Mouse (Mus musculus): ENCODE results near the gene Tex264. TPM values are rescaled to one million over a fixed set of nuclear protein-coding genes. Genes with fewer than 3 reads are reported as not detected.

The Tex264 gene
- polyA plus RNA-seq, 1 experiment from 2014 or later: 52.5 TPM

DNA sequence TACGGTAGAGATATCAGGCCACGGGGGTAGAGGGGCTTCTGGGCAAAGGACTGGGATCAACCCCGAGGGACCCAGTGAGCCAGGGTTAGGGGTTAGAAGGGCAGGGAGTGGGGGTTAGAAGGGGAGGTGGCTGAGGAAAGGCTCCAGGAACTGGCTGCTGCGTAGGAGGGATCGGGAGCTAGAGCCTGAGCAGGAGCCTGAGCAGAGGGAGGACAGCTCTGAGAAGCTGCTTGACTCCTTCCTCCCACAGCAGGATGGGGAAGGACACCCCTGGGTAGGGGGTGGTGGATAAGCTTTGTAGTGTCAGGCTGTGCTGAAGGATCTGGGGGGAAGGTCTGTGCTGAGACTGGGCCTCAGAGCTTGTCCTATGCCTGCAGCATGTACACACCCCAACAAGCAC is 28.9 kb downstream of the Tex264 start:
- Histone ChIP-seq H3K27ac (ENCODE audit: low read length) (no peak overlapping the region), H3K27me3 (ENCODE audit: control insufficient read depth, insufficient read depth, low read length) (peaks cover 36% of the 10 kb centered on the region), H3K4me1 (ENCODE audit: control insufficient read depth, insufficient read depth, low read length) (0 out of 2 replicates have a peak, but pooled peaks cover 6% of the 10 kb centered on the region), H3K9ac (ENCODE audit: low read length) (no peak overlapping the region), H3K36me3 (ENCODE audit: control insufficient read depth, insufficient read depth) (peaks cover 35% of the 10 kb centered on the region), H3K9me3 (replicated peaks; ENCODE audit: control insufficient read depth, low read length) (no peaks in the 10 kb centered on the region), H3K4me2 (ENCODE audit: low read depth, low read length) (no peak overlapping the region), H3K4me3 (ENCODE audit: low read length) (no peak overlapping the region)
- ATAC-seq (replicated peaks; ENCODE audit: extremely low read depth, insufficient read depth, low FRiP score): no peak
- WGBS: 30% methylated on average over 5 of the region's 5 CpGs

DNA sequence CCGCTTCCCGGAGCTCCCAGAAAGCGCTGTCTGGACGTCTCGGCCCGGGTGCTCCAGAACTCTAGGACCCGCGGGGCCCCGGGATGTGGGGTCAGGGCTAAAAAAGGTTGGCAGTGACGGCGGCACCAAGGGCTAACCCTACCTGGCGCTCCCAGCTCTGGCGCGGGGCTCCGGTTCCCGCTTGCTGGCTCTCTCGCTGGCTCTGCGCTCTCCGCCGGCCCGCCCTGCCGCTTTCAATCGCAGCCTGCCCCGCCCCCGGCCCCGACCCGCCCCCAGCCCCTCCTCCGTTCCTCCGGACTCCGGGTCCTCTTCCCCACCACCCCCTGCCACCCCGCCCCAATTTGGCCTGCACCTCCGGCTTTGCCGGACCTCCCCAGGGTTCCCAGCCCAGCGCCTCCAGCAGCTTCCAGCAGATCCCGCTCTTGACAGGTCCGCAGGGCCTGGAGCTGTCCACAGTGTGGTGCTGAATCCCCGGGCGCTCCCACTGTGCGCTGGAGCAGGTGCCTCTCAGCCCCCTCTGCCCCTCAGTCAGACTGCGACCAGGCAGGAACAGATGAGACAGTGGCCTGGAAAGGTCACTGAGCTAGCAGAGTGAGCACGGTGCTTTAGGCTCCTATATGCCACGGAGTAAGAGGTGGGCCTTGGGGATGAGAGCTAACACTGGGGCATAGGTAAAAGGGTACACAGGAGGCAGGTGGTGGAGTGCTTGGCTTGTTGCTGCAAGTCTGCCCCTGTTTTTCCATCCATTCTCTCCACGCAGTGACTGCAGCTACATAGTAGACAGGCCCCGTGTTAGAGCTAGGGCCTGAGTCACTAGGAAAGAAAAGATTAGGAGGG is 29.6 kb downstream of the Tex264 start, which contains the start of gene Grm2:
Gene Grm2, minus strand, starts transcription at position 199 of the 837 bp plus-strand sequence.
- H3K4me2 ChIP-seq (ENCODE audit: low read depth, low read length): peak within 1 kb of the TSS; percentile 62
- H3K9me3 ChIP-seq (replicated peaks; ENCODE audit: control insufficient read depth, low read length): no peaks in the 10 kb centered on the region
- WGBS: 2% methylated on average over 38 of the region's 44 CpGs
- no peak within 1 kb of the TSS for H3K9ac ChIP-seq (ENCODE audit: low read length)
- H3K4me1 ChIP-seq (ENCODE audit: control insufficient read depth, insufficient read depth, low read length): 0 out of 2 replicates have a peak, but pooled peaks cover 6% of the 10 kb centered on the region
- peak; percentile 64 for ATAC-seq (replicated peaks; ENCODE audit: extremely low read depth, insufficient read depth, low FRiP score)
- H3K4me3 ChIP-seq (ENCODE audit: low read length): peak within 1 kb of the TSS; percentile 38
- peaks cover 36% of the 10 kb centered on the region for H3K27me3 ChIP-seq (ENCODE audit: control insufficient read depth, insufficient read depth, low read length)
- peaks cover 28% of the 10 kb centered on the region for H3K36me3 ChIP-seq (ENCODE audit: control insufficient read depth, insufficient read depth)
- H3K27ac ChIP-seq (ENCODE audit: low read length): no peak within 1 kb of the TSS

DNA sequence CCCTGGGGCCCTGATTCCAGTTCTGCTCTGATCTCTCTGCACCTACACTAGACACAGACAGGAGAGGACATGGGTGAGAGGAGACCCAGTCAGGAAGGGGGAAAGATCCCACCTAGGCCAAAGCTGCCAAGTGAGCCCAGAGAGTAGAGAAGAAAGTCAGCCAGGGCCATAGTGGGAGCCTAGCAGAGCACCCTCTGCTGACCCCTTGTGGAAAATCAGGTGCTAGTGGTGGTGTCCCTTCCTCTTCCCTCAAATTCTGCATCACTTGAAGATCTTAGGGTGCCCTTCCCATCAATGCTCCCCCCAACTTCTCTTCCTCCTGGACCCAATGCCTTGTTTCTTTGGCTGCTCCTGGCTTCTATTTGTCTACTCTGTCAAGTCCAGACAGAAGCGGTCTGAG is 33.0 kb downstream of the Tex264 start:
- Histone ChIP-seq H3K27me3 (ENCODE audit: control insufficient read depth, insufficient read depth, low read length) (peaks cover 36% of the 10 kb centered on the region), H3K4me1 (ENCODE audit: control insufficient read depth, insufficient read depth, low read length) (0 out of 2 replicates have a peak, but pooled peaks cover 6% of the 10 kb centered on the region)
- no peak for ATAC-seq (replicated peaks; ENCODE audit: extremely low read depth, insufficient read depth, low FRiP score)

DNA sequence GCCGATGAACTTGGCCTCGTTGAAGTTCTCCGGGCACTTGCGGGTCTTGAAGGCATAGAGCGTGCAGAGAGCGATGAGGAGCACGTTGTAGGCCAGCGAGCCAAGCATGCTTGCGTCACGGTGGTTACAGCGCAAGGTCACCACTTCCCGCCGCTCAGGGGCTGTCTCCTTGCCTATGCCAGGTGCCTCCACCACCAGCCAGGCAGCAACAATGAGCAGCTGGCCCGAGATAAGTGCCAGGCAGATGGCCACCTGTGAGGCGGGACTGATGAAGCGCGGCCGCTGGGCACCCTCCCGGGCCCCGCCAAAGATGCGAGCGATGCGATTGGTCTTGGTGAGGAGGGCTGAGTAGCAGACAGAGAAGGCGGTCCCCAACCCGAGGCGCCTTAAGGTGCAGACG is 38.5 kb downstream of the Tex264 start:
- peaks cover 6% of the 10 kb centered on the region; the same call in 1 of the 2 replicates for H3K27me3 ChIP-seq (ENCODE audit: control insufficient read depth, insufficient read depth, low read length)
- no peaks in the 10 kb centered on the region for H3K36me3 ChIP-seq (ENCODE audit: control insufficient read depth, insufficient read depth)
- H3K9me3 ChIP-seq (replicated peaks; ENCODE audit: control insufficient read depth, low read length): no peaks in the 10 kb centered on the region
- H3K4me2 ChIP-seq (ENCODE audit: low read depth, low read length): no peak overlapping the region
- H3K4me3 ChIP-seq (ENCODE audit: low read length): no peak overlapping the region
- no peak overlapping the region for H3K27ac ChIP-seq (ENCODE audit: low read length)
- no peak for ATAC-seq (replicated peaks; ENCODE audit: extremely low read depth, insufficient read depth, low FRiP score)
- no peak overlapping the region for H3K9ac ChIP-seq (ENCODE audit: low read length)
- WGBS: 52% methylated on average over 27 of the region's 27 CpGs
- no peaks in the 10 kb centered on the region for H3K4me1 ChIP-seq (ENCODE audit: control insufficient read depth, insufficient read depth, low read length)

More for the DNA sequence above, 33.0 kb downstream of the Tex264 start:
- H3K4me2 ChIP-seq (ENCODE audit: low read depth, low read length): no peak overlapping the region
- no peak overlapping the region for H3K27ac ChIP-seq (ENCODE audit: low read length)
- no peak overlapping the region for H3K4me3 ChIP-seq (ENCODE audit: low read length)
- 79% methylated on average over 1 of the region's 1 CpGs for WGBS
- no peak overlapping the region for H3K9ac ChIP-seq (ENCODE audit: low read length)
- H3K9me3 ChIP-seq (replicated peaks; ENCODE audit: control insufficient read depth, low read length): no peaks in the 10 kb centered on the region
- H3K36me3 ChIP-seq (ENCODE audit: control insufficient read depth, insufficient read depth): no peaks in the 10 kb centered on the region

DNA sequence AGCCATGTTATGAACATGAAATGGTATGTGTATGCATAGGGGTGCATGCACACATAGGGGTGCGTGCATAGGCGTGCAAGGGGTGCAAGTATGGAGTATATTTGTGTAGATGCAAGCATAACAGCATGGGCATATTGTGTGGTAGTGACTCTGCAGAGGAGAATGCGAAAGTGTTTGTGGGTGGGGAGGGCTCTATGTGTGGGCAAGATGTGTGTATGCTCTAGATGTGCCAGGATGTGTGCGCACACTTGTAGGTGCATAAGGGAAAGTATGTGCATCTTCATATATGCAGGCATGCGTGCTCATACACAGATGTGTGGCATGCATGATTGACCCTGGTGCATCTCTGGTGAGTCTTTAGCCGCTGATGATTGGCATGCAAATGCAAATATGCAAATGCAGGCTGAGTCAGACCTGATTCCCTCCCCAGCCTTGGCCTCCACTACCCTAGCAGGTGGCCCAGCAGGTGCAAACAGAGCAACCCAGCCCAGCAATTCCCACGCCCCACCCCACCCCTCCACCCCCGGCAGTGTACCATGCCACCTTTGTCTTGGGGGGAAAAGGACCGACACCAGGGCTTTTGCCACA is 39.9 kb downstream of the Tex264 start:
- Histone ChIP-seq H3K4me3 (ENCODE audit: low read length) (no peak overlapping the region), H3K4me1 (ENCODE audit: control insufficient read depth, insufficient read depth, low read length) (no peaks in the 10 kb centered on the region), H3K9ac (ENCODE audit: low read length) (no peak overlapping the region), H3K4me2 (ENCODE audit: low read depth, low read length) (no peak overlapping the region), H3K27ac (ENCODE audit: low read length) (no peak overlapping the region), H3K9me3 (replicated peaks; ENCODE audit: control insufficient read depth, low read length) (no peaks in the 10 kb centered on the region), H3K27me3 (ENCODE audit: control insufficient read depth, insufficient read depth, low read length) (peaks cover 6% of the 10 kb centered on the region; the same call in 1 of the 2 replicates), H3K36me3 (ENCODE audit: control insufficient read depth, insufficient read depth) (no peaks in the 10 kb centered on the region)
- no peak for ATAC-seq (replicated peaks; ENCODE audit: extremely low read depth, insufficient read depth, low FRiP score)
- WGBS: 77% methylated on average over 9 of the region's 9 CpGs

DNA sequence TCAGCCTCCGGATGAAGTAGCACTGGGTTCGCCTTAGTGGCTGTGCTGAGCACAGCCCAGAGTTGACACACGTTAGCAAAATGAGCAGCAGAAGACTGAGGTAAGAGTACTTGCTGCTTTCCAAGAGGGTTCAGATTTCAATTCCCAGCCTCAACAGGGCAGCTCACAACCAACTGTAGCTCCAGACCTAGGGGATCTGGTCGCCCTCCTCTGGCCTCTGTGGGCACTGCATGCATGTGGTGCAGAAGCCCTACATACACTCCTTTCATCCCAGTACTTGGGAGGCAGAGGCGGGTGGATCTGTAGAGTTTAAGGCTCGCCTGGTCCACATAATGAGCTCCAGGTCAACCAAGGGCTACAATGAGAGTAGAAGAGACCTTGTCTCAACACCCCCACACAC is 41.9 kb downstream of the Tex264 start:
- Histone ChIP-seq H3K9ac (ENCODE audit: low read length) (no peak overlapping the region), H3K27me3 (ENCODE audit: control insufficient read depth, insufficient read depth, low read length) (peaks cover 6% of the 10 kb centered on the region; the same call in 1 of the 2 replicates), H3K4me3 (ENCODE audit: low read length) (no peak overlapping the region), H3K27ac (ENCODE audit: low read length) (no peak overlapping the region), H3K9me3 (replicated peaks; ENCODE audit: control insufficient read depth, low read length) (no peaks in the 10 kb centered on the region), H3K4me1 (ENCODE audit: control insufficient read depth, insufficient read depth, low read length) (no peaks in the 10 kb centered on the region), H3K36me3 (ENCODE audit: control insufficient read depth, insufficient read depth) (no peaks in the 10 kb centered on the region), H3K4me2 (ENCODE audit: low read depth, low read length) (no peak overlapping the region)
- WGBS: 68% methylated on average over 6 of the region's 6 CpGs
- no peak for ATAC-seq (replicated peaks; ENCODE audit: extremely low read depth, insufficient read depth, low FRiP score)

DNA sequence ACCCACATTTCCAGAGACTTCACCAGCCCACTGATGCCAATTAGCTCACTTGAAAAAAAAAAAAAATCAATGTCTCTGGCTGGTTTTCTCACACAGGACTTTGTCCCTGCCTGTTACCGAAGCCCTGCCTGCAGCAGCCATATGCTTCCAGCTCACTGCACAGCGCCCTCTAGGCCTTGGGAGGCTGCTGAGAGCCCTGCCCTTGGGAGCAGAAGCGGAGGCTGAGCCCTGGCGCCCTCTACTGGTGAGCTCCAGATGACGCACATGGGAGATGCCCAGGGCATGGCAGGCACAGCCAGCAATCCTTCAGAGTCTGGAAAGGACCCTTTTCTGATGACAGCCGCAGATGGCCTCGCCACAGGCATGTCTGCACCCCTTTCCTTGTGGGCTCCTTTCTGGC is 42.6 kb downstream of the Tex264 start:
- no peak overlapping the region for H3K4me3 ChIP-seq (ENCODE audit: low read length)
- no peak overlapping the region for H3K27ac ChIP-seq (ENCODE audit: low read length)
- H3K4me1 ChIP-seq (ENCODE audit: control insufficient read depth, insufficient read depth, low read length): no peaks in the 10 kb centered on the region
- H3K4me2 ChIP-seq (ENCODE audit: low read depth, low read length): no peak overlapping the region
- H3K36me3 ChIP-seq (ENCODE audit: control insufficient read depth, insufficient read depth): no peaks in the 10 kb centered on the region
- no peak overlapping the region for H3K9ac ChIP-seq (ENCODE audit: low read length)
- ATAC-seq (replicated peaks; ENCODE audit: extremely low read depth, insufficient read depth, low FRiP score): no peak
- H3K9me3 ChIP-seq (replicated peaks; ENCODE audit: control insufficient read depth, low read length): no peaks in the 10 kb centered on the region
- peaks cover 6% of the 10 kb centered on the region; the same call in 1 of the 2 replicates for H3K27me3 ChIP-seq (ENCODE audit: control insufficient read depth, insufficient read depth, low read length)
- WGBS: 31% methylated on average over 7 of the region's 7 CpGs

DNA sequence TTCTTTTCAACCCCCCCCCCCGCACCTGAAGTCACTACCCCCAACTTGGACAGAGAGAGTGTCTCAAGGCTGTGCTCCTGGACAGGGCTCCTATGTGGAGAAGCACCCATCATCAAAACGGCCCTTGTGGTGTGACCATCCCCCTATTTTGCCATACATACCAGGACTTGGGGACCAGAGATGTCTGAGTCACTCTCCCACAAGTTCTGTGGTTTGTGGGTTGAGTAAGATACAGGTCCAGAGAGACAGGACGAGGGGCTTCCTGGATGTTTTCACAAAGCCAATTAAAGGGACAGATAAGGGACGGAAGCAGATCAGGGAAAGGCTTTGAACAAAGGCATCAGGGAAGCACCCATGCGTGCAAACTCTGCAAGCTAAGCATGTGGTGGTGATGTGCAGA is 44.4 kb downstream of the Tex264 start:
- H3K4me3 ChIP-seq (ENCODE audit: low read length): no peak overlapping the region
- H3K27ac ChIP-seq (ENCODE audit: low read length): no peak overlapping the region
- H3K4me1 ChIP-seq (ENCODE audit: control insufficient read depth, insufficient read depth, low read length): no peaks in the 10 kb centered on the region
- ATAC-seq (replicated peaks; ENCODE audit: extremely low read depth, insufficient read depth, low FRiP score): no peak
- no peaks in the 10 kb centered on the region for H3K36me3 ChIP-seq (ENCODE audit: control insufficient read depth, insufficient read depth)
- no peak overlapping the region for H3K4me2 ChIP-seq (ENCODE audit: low read depth, low read length)
- H3K9ac ChIP-seq (ENCODE audit: low read length): no peak overlapping the region
- WGBS: 38% methylated on average over 5 of the region's 5 CpGs
- H3K27me3 ChIP-seq (ENCODE audit: control insufficient read depth, insufficient read depth, low read length): no peaks in the 10 kb centered on the region
- H3K9me3 ChIP-seq (replicated peaks; ENCODE audit: control insufficient read depth, low read length): no peaks in the 10 kb centered on the region

DNA sequence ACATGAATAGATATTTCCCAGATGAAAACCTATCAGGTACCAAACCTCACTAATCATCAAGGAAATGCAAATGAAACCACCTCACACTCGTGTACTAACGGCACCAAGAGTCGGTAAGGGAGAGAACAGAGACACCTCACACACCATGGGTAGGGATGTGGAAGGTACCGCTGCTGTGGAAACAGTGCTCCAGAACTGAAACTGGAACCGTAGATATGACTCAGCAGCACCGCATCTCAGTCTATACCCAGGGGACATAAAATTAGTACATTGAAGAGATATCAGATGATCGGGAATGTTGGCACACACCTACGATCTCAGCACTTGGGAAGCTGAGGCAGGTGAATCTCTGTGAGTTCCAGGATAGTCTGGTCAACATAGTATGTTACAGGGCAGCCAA is 47.6 kb downstream of the Tex264 start:
- WGBS: 88% methylated on average over 8 of the region's 8 CpGs
- no peaks in the 10 kb centered on the region for H3K36me3 ChIP-seq (ENCODE audit: control insufficient read depth, insufficient read depth)
- H3K4me1 ChIP-seq (ENCODE audit: control insufficient read depth, insufficient read depth, low read length): no peaks in the 10 kb centered on the region
- H3K9me3 ChIP-seq (replicated peaks; ENCODE audit: control insufficient read depth, low read length): no peaks in the 10 kb centered on the region
- H3K27me3 ChIP-seq (ENCODE audit: control insufficient read depth, insufficient read depth, low read length): no peaks in the 10 kb centered on the region
- no peak overlapping the region for H3K9ac ChIP-seq (ENCODE audit: low read length)
- H3K4me2 ChIP-seq (ENCODE audit: low read depth, low read length): no peak overlapping the region
- no peak overlapping the region for H3K4me3 ChIP-seq (ENCODE audit: low read length)
- ATAC-seq (replicated peaks; ENCODE audit: extremely low read depth, insufficient read depth, low FRiP score): no peak
- H3K27ac ChIP-seq (ENCODE audit: low read length): no peak overlapping the region

Data from heart, embryonic 16.5 days (tissue).